Mouse (Mus musculus) hindbrain, postnatal 0 days (tissue): ENCODE results near the gene Tmem88b. TPM values are rescaled to one million over a fixed set of nuclear protein-coding genes. Genes with fewer than 3 reads are reported as not detected.
A peak's percentile ranks its signal among the peaks of the same experiment; 100 is the strongest.

Source experiments
- ATAC-seq: fragments of 200-750 bp; cut with Nextera tagmentation; 2 replicates; pipeline ENCODE4 v1.8.0; 2017; ENCODE audit warnings: mild to moderate bottlenecking, moderate TSS enrichment, moderate library complexity
- DNase-seq: peaks from one replicate; pipeline ENCODE4 v3.0.0-alpha.2; 2015; ENCODE audit warnings: low spot score
- H3K27ac ChIP-seq: fragments of 300-500 bp; sonication (generic); 2 replicates; pipeline ENCODE4 v1.5.1; 2014; ENCODE audit warnings: mild to moderate bottlenecking
- H3K27me3 ChIP-seq: fragments of 300-500 bp; sonication (generic); 2 replicates; pipeline ENCODE4 v1.6.1; 2014; ENCODE audit warnings: low read length, mixed read lengths; ENCODE audit not compliant: insufficient read depth
- H3K36me3 ChIP-seq: fragments of 300-500 bp; sonication (generic); 2 replicates; pipeline ENCODE4 v1.6.1; 2014; ENCODE audit warnings: low read length, mixed read lengths; ENCODE audit not compliant: insufficient read depth
- H3K4me1 ChIP-seq: fragments of 300-500 bp; sonication (generic); 2 replicates; pipeline ENCODE4 v1.6.1; 2014; ENCODE audit warnings: antibody characterized with exemption, low read length, mixed read lengths; ENCODE audit not compliant: insufficient read depth
- H3K4me2 ChIP-seq: fragments of 300-500 bp; sonication (generic); 2 replicates; pipeline ENCODE4 v1.6.1; 2014; ENCODE audit warnings: low read depth, mild to moderate bottlenecking, low read length, moderate library complexity, mixed read lengths
- H3K4me3 ChIP-seq: fragments of 300-500 bp; sonication (generic); 2 replicates; pipeline ENCODE4 v1.5.1; 2014; ENCODE audit warnings: low read length
- H3K9ac ChIP-seq: fragments of 300-500 bp; sonication (generic); replicated peaks from 2 replicates; pipeline ENCODE4 v1.6.1; 2014; ENCODE audit warnings: mild to moderate bottlenecking, low read length, moderate library complexity, mixed read lengths
- H3K9me3 ChIP-seq: fragments of 300-500 bp; sonication (generic); 2 replicates; pipeline ENCODE4 v1.6.1; 2016; ENCODE audit warnings: low read length, mixed read lengths
- CTCF ChIP-seq: IDR thresholded peaks from 2 replicates; pipeline ENCODE4 v1.5.1; 2016; ENCODE audit warnings: antibody characterized with exemption, control low read depth, low read depth
- WGBS: fragments of 180-500 bp; shearing (Covaris S2); extraction: QIAGEN DNeasy Blood & Tissue Kit; methylation state at CpG from one replicate; pipeline ENCODE4 v1.1.7; 2014; 5-methylcytosine and 5-hydroxymethylcytosine counted together
- polyA plus RNA-seq: library from polyadenylated mRNA; unstranded; fragments of >200 nt; fragmentation: Nextera tagmentation; extraction: Ambion mirVana; gene quantifications from 2 replicates; pipeline ENCODE4 v1.2.1, GENCODE M21; 2015
- total RNA-seq: library from RNA; depleted of rRNA; stranded (reverse); fragments of >200 nt; gene quantifications from 2 replicates; pipeline ENCODE4 v1.2.3, GENCODE M21; 2014

Gene Tmem88b
- total and polyA plus RNA-seq, 2 experiments from 2014 or later = 1.2 to 2.3 TPM

DNA sequence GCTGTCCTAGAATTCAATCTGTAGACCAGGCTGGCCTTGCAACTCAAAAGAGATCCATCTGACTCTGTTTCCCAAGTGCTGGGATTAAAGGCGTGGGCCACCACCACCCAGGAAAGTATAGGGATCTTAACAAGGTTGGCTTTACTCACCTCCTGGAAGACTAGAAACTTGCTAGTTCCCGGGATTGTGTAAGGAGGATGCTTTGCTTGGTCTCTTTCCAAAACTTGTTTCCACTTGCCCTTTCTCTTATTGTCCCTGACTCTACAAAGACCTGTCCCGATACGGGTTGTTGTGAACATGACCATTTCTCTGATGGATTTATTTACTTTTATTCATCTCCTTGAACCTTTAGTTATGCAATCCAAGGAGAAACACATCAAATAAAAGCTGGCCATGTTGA, 44.2 kb upstream of the Tmem88b start:
- H3K9me3 ChIP-seq = no peaks in the 10 kb centered on the region
- H3K4me3 ChIP-seq = no peak overlapping the region
- no peak overlapping the region for H3K27ac ChIP-seq
- no peak overlapping the region for H3K9ac ChIP-seq
- no peak for ATAC-seq
- WGBS = 95% methylated on average over 4 of the region's 4 CpGs
- peaks cover 15% of the 10 kb centered on the region; the same call in 1 of the 2 replicates for H3K36me3 ChIP-seq
- no peak for TF ChIP-seq CTCF
- DNase-seq = no peak
- H3K4me1 ChIP-seq = peaks cover 7% of the 10 kb centered on the region
- no peaks in the 10 kb centered on the region for H3K27me3 ChIP-seq
- no peak overlapping the region for H3K4me2 ChIP-seq

- Histone ChIP-seq H3K27ac (no peak overlapping the region), H3K27me3 (no peaks in the 10 kb centered on the region), H3K36me3 (peaks cover 65% of the 10 kb centered on the region), H3K4me3 (no peak overlapping the region), H3K9me3 (no peaks in the 10 kb centered on the region), H3K4me1 (no peaks in the 10 kb centered on the region), H3K9ac (no peak overlapping the region), H3K4me2 (no peak overlapping the region)
- DNase-seq (no peak), ATAC-seq (no peak)
- 96% methylated on average over 16 of the region's 16 CpGs for WGBS
- TF ChIP-seq CTCF = no peak
These were observed 37.8 kb upstream of the Tmem88b start for GRCm38 (mm10) chr4:155823443-155823842.

DNA sequence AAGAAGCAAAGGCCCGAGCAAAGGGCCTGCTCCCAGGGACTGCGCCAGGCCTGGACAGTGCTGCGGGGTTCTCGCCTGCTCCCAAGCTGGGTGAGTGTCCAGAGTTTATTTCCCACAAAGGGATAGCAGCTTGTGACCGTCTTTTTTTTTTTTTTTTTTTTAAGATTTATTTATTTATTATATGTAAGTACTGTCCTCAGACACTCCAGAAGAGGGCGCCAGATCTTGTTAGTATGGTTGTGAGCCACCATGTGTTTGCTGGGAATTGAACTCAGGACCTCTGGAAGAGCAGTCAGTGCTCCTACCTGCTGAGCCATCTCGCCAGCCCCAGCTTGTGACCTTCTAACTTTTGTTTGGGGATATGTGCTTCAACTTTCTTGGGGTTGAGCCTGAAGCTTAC, 35.4 kb upstream of the Tmem88b start:
- WGBS = 75% methylated on average over 7 of the region's 7 CpGs
- peak; percentile 34 for DNase-seq
- no peak overlapping the region for H3K4me2 ChIP-seq
- peak; percentile 43 for TF ChIP-seq CTCF
- H3K9me3 ChIP-seq = no peaks in the 10 kb centered on the region
- peaks cover 75% of the 10 kb centered on the region for H3K36me3 ChIP-seq
- no peak overlapping the region for H3K27ac ChIP-seq
- no peak overlapping the region for H3K9ac ChIP-seq
- no peaks in the 10 kb centered on the region for H3K4me1 ChIP-seq
- no peak for ATAC-seq
- H3K27me3 ChIP-seq = no peaks in the 10 kb centered on the region
- no peak overlapping the region for H3K4me3 ChIP-seq

DNA sequence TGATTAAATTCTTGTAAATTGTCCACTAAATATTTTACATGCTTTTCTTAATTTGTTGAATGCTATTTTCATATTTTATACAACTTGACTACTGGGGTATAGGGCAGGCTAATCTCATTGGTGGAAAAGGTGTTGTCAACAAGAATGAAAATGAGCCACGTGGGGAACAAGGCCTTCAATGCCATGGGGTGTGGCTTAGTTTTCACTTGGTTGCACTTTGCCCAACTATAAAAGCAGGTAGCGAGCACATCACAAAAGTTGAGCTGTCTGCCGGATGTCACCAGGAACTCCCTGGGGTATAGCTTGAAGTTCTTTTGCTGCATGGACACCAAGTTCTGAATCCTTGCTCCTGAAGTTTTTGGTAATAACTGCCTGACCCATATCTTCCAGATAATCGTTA, 31.9 kb upstream of the Tmem88b start:
- ATAC-seq (no peak), DNase-seq (no peak)
- no peak for TF ChIP-seq CTCF
- Histone ChIP-seq H3K27me3 (no peaks in the 10 kb centered on the region), H3K9me3 (no peaks in the 10 kb centered on the region), H3K27ac (no peak overlapping the region), H3K4me1 (peaks cover 11% of the 10 kb centered on the region; the same call in 1 of the 2 replicates), H3K36me3 (peaks cover 69% of the 10 kb centered on the region), H3K4me3 (no peak overlapping the region), H3K9ac (no peak overlapping the region), H3K4me2 (no peak overlapping the region)
- WGBS = 71% methylated on average over 4 of the region's 4 CpGs

DNA sequence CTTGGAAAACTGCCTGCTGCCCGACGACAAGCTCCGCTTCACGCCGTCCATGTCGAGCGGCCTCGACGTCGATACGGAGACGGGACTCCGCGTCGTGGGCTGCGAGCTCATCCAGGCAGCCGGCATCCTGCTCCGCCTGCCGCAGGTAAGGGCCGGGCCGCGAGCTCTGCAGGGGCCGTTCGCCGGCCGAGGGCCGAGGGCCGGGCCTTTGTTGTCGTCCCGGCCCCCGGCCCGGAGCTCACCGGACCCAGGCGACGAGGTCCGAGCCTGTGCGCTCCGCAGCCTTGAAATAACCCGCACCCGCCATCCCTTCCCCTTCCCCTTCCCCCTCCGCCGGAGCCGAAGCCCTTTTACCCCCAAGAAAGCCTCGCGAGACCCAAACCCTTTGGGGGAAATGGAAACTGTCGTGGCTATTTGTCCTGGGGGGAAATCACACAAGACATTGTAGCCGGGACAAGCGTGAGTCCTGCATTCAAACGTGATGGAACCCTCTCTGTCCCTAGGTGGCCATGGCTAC, 27.0 kb upstream of the Tmem88b start:
- H3K36me3 ChIP-seq = peaks cover 57% of the 10 kb centered on the region

GRCm38 (mm10) chr4:155811929-155812664, 26.4 kb upstream of the Tmem88b start, which contains the start of gene Ccnl2:
Gene Ccnl2 (plus strand): TSS chr4:155812489.
- Histone ChIP-seq H3K4me2 (peak within 1 kb of the TSS; percentile 84), H3K27me3 (no peaks in the 10 kb centered on the region), H3K27ac (peak within 1 kb of the TSS; percentile 94), H3K36me3 (peaks cover 57% of the 10 kb centered on the region), H3K4me3 (peak within 1 kb of the TSS; percentile 99), H3K9ac (peak within 1 kb of the TSS; percentile 99), H3K4me1 (peaks cover 11% of the 10 kb centered on the region; the same call in 1 of the 2 replicates), H3K9me3 (no peaks in the 10 kb centered on the region)
- no peak for TF ChIP-seq CTCF
- DNase-seq (peak; percentile 98), ATAC-seq (peak; percentile 99)
- 1% methylated on average over 54 of the region's 60 CpGs for WGBS

More for the DNA sequence above, 27.0 kb upstream of the Tmem88b start:
- DNase-seq (peak; percentile 61), ATAC-seq (peak; percentile 41)
- H3K9me3 ChIP-seq = no peaks in the 10 kb centered on the region
- TF ChIP-seq CTCF = no peak
- H3K4me1 ChIP-seq = peaks cover 11% of the 10 kb centered on the region; the same call in 1 of the 2 replicates
- H3K9ac ChIP-seq = peak overlapping the region; percentile 99
- 0% methylated on average over 49 of the region's 49 CpGs for WGBS
- H3K27me3 ChIP-seq = no peaks in the 10 kb centered on the region
- peak overlapping the region; percentile 94 for H3K27ac ChIP-seq
- peak overlapping the region; percentile 84 for H3K4me2 ChIP-seq
- peak overlapping the region; percentile 99 for H3K4me3 ChIP-seq

GRCm38 (mm10) chr4:155807841-155808240, 22.2 kb upstream of the Tmem88b start:
- Histone ChIP-seq H3K4me1 (peaks cover 7% of the 10 kb centered on the region; the same call in 1 of the 2 replicates), H3K9me3 (no peaks in the 10 kb centered on the region), H3K36me3 (peaks cover 33% of the 10 kb centered on the region), H3K27ac (no peak overlapping the region), H3K4me2 (no peak overlapping the region), H3K27me3 (no peaks in the 10 kb centered on the region), H3K9ac (no peak overlapping the region), H3K4me3 (no peak overlapping the region)
- WGBS = 90% methylated on average over 3 of the region's 3 CpGs
- no peak for DNase-seq
- no peak for TF ChIP-seq CTCF
- no peak for ATAC-seq
